Mouse (Mus musculus) CH12.LX (cell line): ENCODE measurements around the gene Kcne3. TPM values are rescaled to one million over a fixed set of nuclear protein-coding genes. Genes with fewer than 3 reads are reported as not detected.
A peak's percentile ranks its signal among the peaks of the same experiment; 100 is the strongest.

Experiments
- DNase-seq: peaks from one replicate; pipeline ENCODE4 v3.0.0-alpha.2; 2013; ENCODE audit errors: extremely low read depth
- H3K27ac ChIP-seq: 2 replicates; pipeline ENCODE4 v1.5.1; 2012; ENCODE audit warnings: low read depth, mild to moderate bottlenecking, control low read depth, moderate library complexity; ENCODE audit not compliant: insufficient read depth
- H3K27me3 ChIP-seq: replicated peaks from 2 replicates; pipeline ENCODE3; 2012; ENCODE audit warnings: inconsistent platforms
- H3K36me3 ChIP-seq, 2 experiments: replicated peaks in 1 of 2; 2 replicates each; pipeline versions ENCODE3 to v1.6.1; 2012; ENCODE audit warnings: inconsistent platforms in 1 of 2, low read length in 1 of 2, mild to moderate bottlenecking in 1 of 2, mixed read lengths in 1 of 2, moderate library complexity in 1 of 2; ENCODE audit not compliant: control insufficient read depth in 1 of 2, insufficient read depth in 1 of 2
- H3K4me1 ChIP-seq, 2 experiments: 2 replicates each; pipeline ENCODE4 v1.6.1; 2012; ENCODE audit warnings: inconsistent platforms in 1 of 2, moderate library complexity in 1 of 2; ENCODE audit not compliant: insufficient read depth in 2 of 2, control insufficient read depth in 1 of 2
- H3K4me2 ChIP-seq: 2 replicates; pipeline ENCODE4 v1.6.1; 2012; ENCODE audit warnings: low read depth, mild to moderate bottlenecking, control low read depth; ENCODE audit not compliant: poor library complexity, insufficient read depth, severe bottlenecking
- H3K4me3 ChIP-seq, 3 experiments: fragments of 150-350 bp in 1 of 3; sonication (generic) in 1 of 3; replicated peaks in 1 of 3; 2 replicates each; pipeline versions ENCODE3 to v1.5.1; 2011 to 2012; ENCODE audit warnings: low read depth in 2 of 3, low read length in 2 of 3, mild to moderate bottlenecking in 2 of 3, moderate library complexity in 2 of 3, control low read depth in 1 of 3, improper control_type of control experiment in 1 of 3, inconsistent platforms in 1 of 3, mixed read lengths in 1 of 3; ENCODE audit not compliant: poor library complexity in 1 of 3
- H3K79me2 ChIP-seq: replicated peaks from 2 replicates; pipeline ENCODE4 v1.6.1; 2012; ENCODE audit warnings: mild to moderate bottlenecking, moderate library complexity; ENCODE audit not compliant: control insufficient read depth, poor library complexity, insufficient read depth, severe bottlenecking; ENCODE audit errors: extremely low read depth
- H3K9ac ChIP-seq: 2 replicates; pipeline ENCODE4 v1.6.1; 2012; ENCODE audit warnings: low read depth, mild to moderate bottlenecking, control low read depth, moderate library complexity; ENCODE audit not compliant: insufficient read depth
- H3K9me3 ChIP-seq: replicated peaks from 2 replicates; pipeline ENCODE3; 2012; ENCODE audit warnings: low read length, inconsistent platforms, mixed read lengths
- BHLHE40 ChIP-seq: IDR thresholded peaks from 2 replicates; pipeline ENCODE4 v1.6.1; 2011; ENCODE audit warnings: mild to moderate bottlenecking, low read depth, low read length, improper control_type of control experiment
- CHD1 ChIP-seq: IDR thresholded peaks from 2 replicates; pipeline ENCODE4 v1.6.1; 2012; ENCODE audit warnings: low read depth, low read length, improper control_type of control experiment, inconsistent platforms
- CHD2 ChIP-seq: IDR thresholded peaks from 2 replicates; pipeline ENCODE4 v1.6.1; 2011; ENCODE audit warnings: low read length, improper control_type of control experiment
- CTCF ChIP-seq, 2 experiments: IDR thresholded peaks in 1 of 2; conservative IDR thresholded peaks in 1 of 2; 2 replicates each; pipeline ENCODE4 v1.5.1; 2011 to 2012; ENCODE audit warnings: low read depth in 2 of 2, low read length in 2 of 2, improper control_type of control experiment in 1 of 2, inconsistent platforms in 1 of 2, mild to moderate bottlenecking in 1 of 2, moderate library complexity in 1 of 2
- E2F4 ChIP-seq: IDR thresholded peaks from 2 replicates; pipeline ENCODE4 v1.6.1; 2011; ENCODE audit warnings: low read depth, low read length, improper control_type of control experiment; ENCODE audit not compliant: insufficient replicate concordance
- ELF1 ChIP-seq: IDR thresholded peaks from 2 replicates; pipeline ENCODE4 v1.6.1; 2014; ENCODE audit warnings: low read depth, mild to moderate bottlenecking, inconsistent platforms, low read length, improper control_type of control experiment
- ETS1 ChIP-seq: conservative IDR thresholded peaks from 2 replicates; pipeline ENCODE4 v1.6.1; 2012; ENCODE audit warnings: low read depth, mild to moderate bottlenecking, inconsistent platforms, low read length, improper control_type of control experiment, moderate library complexity
- GABPA ChIP-seq: IDR thresholded peaks from 2 replicates; pipeline ENCODE4 v1.6.1; 2012; ENCODE audit warnings: low read depth, low read length, improper control_type of control experiment, inconsistent platforms; ENCODE audit not compliant: insufficient replicate concordance
- IRF4 ChIP-seq: IDR thresholded peaks from 2 replicates; pipeline ENCODE4 v1.6.1; 2014; ENCODE audit warnings: low read depth, mild to moderate bottlenecking, inconsistent platforms, low read length, improper control_type of control experiment
- JUND ChIP-seq: conservative IDR thresholded peaks from 2 replicates; pipeline ENCODE4 v1.6.1; 2011; ENCODE audit warnings: low read depth, low read length, improper control_type of control experiment
- KAT2A ChIP-seq: IDR thresholded peaks from 2 replicates; pipeline ENCODE4 v1.6.1; 2012; ENCODE audit warnings: low read length, improper control_type of control experiment, inconsistent platforms; ENCODE audit not compliant: insufficient replicate concordance
- MAFK ChIP-seq: IDR thresholded peaks from 2 replicates; pipeline ENCODE4 v1.6.1; 2011; ENCODE audit warnings: low read length, improper control_type of control experiment; ENCODE audit not compliant: insufficient replicate concordance
- MAX ChIP-seq: IDR thresholded peaks from 2 replicates; pipeline ENCODE4 v1.6.1; 2011; ENCODE audit warnings: low read length, improper control_type of control experiment
- MAZ ChIP-seq: IDR thresholded peaks from 2 replicates; pipeline ENCODE4 v1.6.1; 2012; ENCODE audit warnings: low read depth, mild to moderate bottlenecking, inconsistent platforms, low read length, improper control_type of control experiment, moderate library complexity
- MEF2A ChIP-seq: IDR thresholded peaks from 2 replicates; pipeline ENCODE4 v1.6.1; 2014; ENCODE audit warnings: low read depth, mild to moderate bottlenecking, inconsistent platforms, low read length, improper control_type of control experiment, borderline replicate concordance
- MXI1 ChIP-seq: IDR thresholded peaks from 2 replicates; pipeline ENCODE4 v1.6.1; 2011; ENCODE audit warnings: mild to moderate bottlenecking, low read depth, low read length, improper control_type of control experiment
- MYC ChIP-seq: IDR thresholded peaks from 2 replicates; pipeline ENCODE4 v1.6.1; 2011; ENCODE audit warnings: low read depth, mild to moderate bottlenecking, improper control_type of control experiment, low read length
- NELFE ChIP-seq: IDR thresholded peaks from 2 replicates; pipeline ENCODE4 v1.6.1; 2011; ENCODE audit warnings: low read depth, low read length, improper control_type of control experiment
- NRF1 ChIP-seq: IDR thresholded peaks from 2 replicates; pipeline ENCODE4 v1.6.1; 2014; ENCODE audit warnings: low read depth, mild to moderate bottlenecking, inconsistent platforms, low read length, improper control_type of control experiment, moderate library complexity
- POLR2A ChIP-seq: IDR thresholded peaks from 2 replicates; pipeline ENCODE4 v1.6.1; 2011; ENCODE audit warnings: low read depth, mild to moderate bottlenecking, improper control_type of control experiment, low read length
- RCOR1 ChIP-seq: conservative IDR thresholded peaks from 2 replicates; pipeline ENCODE4 v1.6.1; 2012; ENCODE audit warnings: low read depth, mild to moderate bottlenecking, inconsistent platforms, low read length, improper control_type of control experiment
- SMC3 ChIP-seq: IDR thresholded peaks from 2 replicates; pipeline ENCODE4 v1.6.1; 2011; ENCODE audit warnings: low read depth, low read length, improper control_type of control experiment
- TBP ChIP-seq: conservative IDR thresholded peaks from 2 replicates; pipeline ENCODE4 v1.6.1; 2011; ENCODE audit warnings: low read depth, low read length, improper control_type of control experiment
- UBTF ChIP-seq: IDR thresholded peaks from 2 replicates; pipeline ENCODE4 v1.6.1; 2012; ENCODE audit warnings: low read depth, mild to moderate bottlenecking, inconsistent platforms, low read length, improper control_type of control experiment, moderate library complexity
- USF1 ChIP-seq: IDR thresholded peaks from 2 replicates; pipeline ENCODE4 v1.6.1; 2014; ENCODE audit warnings: low read depth, mild to moderate bottlenecking, inconsistent platforms, low read length, improper control_type of control experiment
- USF2 ChIP-seq: conservative IDR thresholded peaks from 2 replicates; pipeline ENCODE4 v1.6.1; 2011; ENCODE audit warnings: low read depth, low read length, improper control_type of control experiment
- ZNF384 ChIP-seq: IDR thresholded peaks from 2 replicates; pipeline ENCODE4 v1.6.1; 2012; ENCODE audit warnings: low read depth, low read length, improper control_type of control experiment, inconsistent platforms
- dilution Hi-C: fragments of 300-500 bp; cut with MboI; formaldehyde crosslinking; loops from 2 replicates; pipeline ENCODE4 v1.14.3; 2020; ENCODE audit warnings: low sequenced_read_pairs; ENCODE audit not compliant: extremely low pct_unique_long_range_greater_than_20kb, extremely low pct_ligation_motif_present
- in situ Hi-C: fragments of 300-500 bp; cut with MboI; formaldehyde crosslinking; loops from 3 replicates; pipeline ENCODE4 v1.14.3; 2019; ENCODE audit warnings: low sequenced_read_pairs, low pct_ligation_motif_present, low pct_unique_long_range_greater_than_20kb, mixed read lengths
- polyA plus RNA-seq: library from polyadenylated mRNA; unstranded; fragments of >175 nt; gene quantifications from 2 replicates; pipeline ENCODE4 v1.2.1, GENCODE M21; 2012; ENCODE audit warnings: low read depth; ENCODE audit not compliant: insufficient read length
- total RNA-seq, 2 experiments: library from RNA; depleted of rRNA; stranded (reverse); fragments of 300-350 nt in 1 of 2; fragments of >200 nt in 1 of 2; gene quantifications; 2 replicates each; pipeline ENCODE4 v1.2.3; 2012 to 2014

Gene Kcne3
- total and polyA plus RNA-seq, 3 experiments = not detected

DNA sequence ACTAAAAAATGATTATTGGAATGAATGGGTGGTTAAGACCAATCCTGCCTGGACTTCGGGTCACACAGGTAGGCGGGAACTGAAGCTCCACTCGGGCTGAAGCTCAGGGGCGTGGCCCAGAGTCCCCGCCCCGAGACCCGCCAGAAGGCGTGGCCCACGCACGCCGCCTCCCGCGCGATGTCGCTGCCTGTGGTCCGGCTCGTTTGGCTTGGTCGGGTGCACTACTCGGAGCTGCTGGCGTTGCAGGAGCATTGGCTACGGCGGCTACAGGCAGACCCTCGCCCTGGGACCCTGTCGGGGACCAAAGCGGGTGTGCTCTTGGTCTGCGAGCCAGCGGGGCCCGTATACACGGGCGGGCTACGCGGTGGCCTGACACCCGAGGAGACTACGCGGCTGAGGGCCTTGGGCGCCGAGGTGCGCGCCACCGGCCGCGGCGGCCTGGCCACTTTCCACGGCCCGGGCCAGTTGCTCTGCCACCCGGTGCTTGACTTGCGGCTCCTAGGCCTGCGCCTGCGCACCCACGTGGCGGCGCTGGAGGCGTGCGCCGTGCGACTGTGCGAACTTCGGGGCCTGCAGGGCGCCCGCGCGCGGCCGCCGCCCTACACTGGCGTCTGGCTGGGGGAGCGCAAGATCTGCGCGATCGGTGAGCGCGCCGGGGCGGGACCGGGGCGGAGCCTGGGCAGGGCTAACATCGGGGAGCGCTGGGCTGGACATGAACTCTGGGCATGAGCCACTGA lies 17.0 kb upstream of the Kcne3 start, which contains the start of gene Lipt2 (continued):
- TF ChIP-seq MAZ = no peak; the same call in 1 of the 2 replicates
- TF ChIP-seq ELF1 = no peak
- peak; percentile 58; the same call in 1 of the 2 replicates for TF ChIP-seq E2F4
- TF ChIP-seq RCOR1 = no peak
- no peak; the same call in 1 of the 2 replicates for TF ChIP-seq UBTF
- peak; percentile 94 for TF ChIP-seq NRF1
- TF ChIP-seq CHD1 = no peak; the same call in 1 of the 2 replicates
- TF ChIP-seq IRF4 = no peak
- no peak for TF ChIP-seq KAT2A
- TF ChIP-seq NELFE = peak; percentile 83
- TF ChIP-seq MYC = 0 out of 2 replicates have a peak, but pooled peaks have one; percentile 49
- TF ChIP-seq ETS1 = no peak
- TF ChIP-seq JUND = no peak
- TF ChIP-seq ZNF384 = no peak
- no peak for TF ChIP-seq MAFK
- TF ChIP-seq MXI1 = peak; percentile 96
- no peak; the same call in 1 of the 2 replicates for TF ChIP-seq USF2

DNA sequence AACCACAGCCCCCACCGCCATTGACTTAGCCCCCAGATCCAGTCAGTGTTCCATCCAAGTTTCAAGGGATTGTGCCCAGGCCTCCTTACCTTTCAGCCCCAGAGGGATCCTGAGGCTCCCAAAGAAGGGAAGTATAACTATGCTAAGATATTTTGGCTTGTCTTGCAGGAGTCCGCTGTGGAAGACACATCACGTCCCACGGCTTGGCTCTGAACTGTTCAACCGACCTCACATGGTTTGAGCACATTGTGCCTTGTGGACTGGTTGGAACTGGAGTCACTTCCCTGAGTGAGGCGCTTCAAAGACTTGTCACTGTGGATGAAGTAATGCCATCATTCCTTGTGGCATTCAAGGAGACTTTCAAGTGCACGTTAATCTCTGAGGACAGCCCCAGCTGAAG lies 16.3 kb upstream of the Kcne3 start:
- no peak for TF ChIP-seq TBP
- TF ChIP-seq CHD2 = no peak
- TF ChIP-seq USF1 = no peak
- no peak for TF ChIP-seq RCOR1
- TF ChIP-seq IRF4 = no peak
- TF ChIP-seq MEF2A = no peak
- no peak for TF ChIP-seq BHLHE40
- TF ChIP-seq ZNF384 = no peak
- TF ChIP-seq NRF1 = no peak
- no peak for TF ChIP-seq GABPA
- no peak for TF ChIP-seq CTCF (conservative IDR thresholded peaks at IDR 0.05 in 1 of 2, IDR thresholded peaks at IDR 0.05 in 1 of 2; ENCODE audit: low read depth in 2 of 2, low read length in 2 of 2)
- TF ChIP-seq MAZ = no peak
- TF ChIP-seq MXI1 = no peak
- no peak for TF ChIP-seq SMC3
- TF ChIP-seq MAX = no peak
- no peak for TF ChIP-seq POLR2A
- in situ Hi-C loops (no loop called here), dilution Hi-C loops (no loop called here)
- peak; percentile 3 for DNase-seq
- H3K4me1 ChIP-seq = peaks cover 6 to 7% of the 10 kb centered on the region in 2 experiments
- H3K4me3 ChIP-seq = peak overlapping the region; percentile 37 to 93 (median 89)
- H3K9ac ChIP-seq = 0 out of 2 replicates have a peak overlapping the region, but pooled peaks have one; percentile 25
- H3K27me3 ChIP-seq = no peaks in the 10 kb centered on the region
- H3K9me3 ChIP-seq = no peaks in the 10 kb centered on the region
- no peaks in the 10 kb centered on the region for H3K79me2 ChIP-seq
- H3K27ac ChIP-seq = no peak overlapping the region
- peak overlapping the region; percentile 68 for H3K4me2 ChIP-seq
- peaks cover 0 to 3% of the 10 kb centered on the region in 2 experiments for H3K36me3 ChIP-seq
